Mouse (Mus musculus): ENCODE data around the gene Dscaml1. TPM values are rescaled to one million over a fixed set of nuclear protein-coding genes. Genes with fewer than 3 reads are reported as not detected.

Gene Dscaml1
- total and polyA plus RNA-seq, 3 experiments, result not detected

GRCm38 (mm10) chr9:45614616-45615015, 188.2 kb downstream of the Dscaml1 start (continued):
- no peak for TF ChIP-seq SMC3 (IDR thresholded peaks at IDR 0.05; ENCODE audit: low read depth, low read length)
- TF ChIP-seq MAZ (IDR thresholded peaks at IDR 0.05; ENCODE audit: low read depth, low read length), result no peak
- no peak for TF ChIP-seq MAFK (IDR thresholded peaks at IDR 0.05; ENCODE audit: borderline replicate concordance, low read depth, low read length)
- TF ChIP-seq POLR2AphosphoS5 (IDR thresholded peaks at IDR 0.05; ENCODE audit: borderline replicate concordance, low read depth, low read length), result no peak
- TF ChIP-seq ETS1 (IDR thresholded peaks at IDR 0.05; ENCODE audit: low read depth, low read length), result no peak

- Histone ChIP-seq H3K27ac (ENCODE audit: control insufficient read depth, low read depth, low read length) (no peak overlapping the region), H3K79me2 (ENCODE audit: control insufficient read depth, insufficient read depth, low read length, poor library complexity) (no peaks in the 10 kb centered on the region), H3K27me3 (ENCODE audit: control insufficient read depth in 1 of 2, insufficient read depth in 2 of 2, low read length in 2 of 2) (no peaks in the 10 kb centered on the region; a peak in 2 of 4 replicates), H3K9ac (ENCODE audit: control insufficient read depth, low read depth, low read length, poor library complexity, severe bottlenecking) (no peak overlapping the region), H3K4me3 (ENCODE audit: control insufficient read depth in 1 of 2, insufficient read depth in 1 of 2, low read depth in 2 of 2, low read length in 2 of 2) (no peak overlapping the region), H3K36me3 (ENCODE audit: control insufficient read depth in 1 of 2, insufficient read depth in 2 of 2, low read length in 2 of 2) (no peaks in the 10 kb centered on the region), H3K4me1 (ENCODE audit: control insufficient read depth in 1 of 2, insufficient read depth in 2 of 2, low read length in 2 of 2) (no peaks in the 10 kb centered on the region), H3K9me3 (replicated peaks; ENCODE audit: insufficient read depth, low read length) (no peaks in the 10 kb centered on the region)
- TF ChIP-seq ZNF384 (IDR thresholded peaks at IDR 0.05; ENCODE audit: low read depth, low read length) (no peak), POLR2AphosphoS2 (IDR thresholded peaks at IDR 0.05; ENCODE audit: low read length) (no peak), ELF1 (IDR thresholded peaks at IDR 0.05; ENCODE audit: low read depth, low read length) (no peak), NRF1 (IDR thresholded peaks at IDR 0.05; ENCODE audit: insufficient read depth, low read depth, low read length, poor library complexity, severe bottlenecking) (no peak), ZMIZ1 (IDR thresholded peaks at IDR 0.05; ENCODE audit: low read depth, low read length) (no peak), JUND (IDR thresholded peaks at IDR 0.05; ENCODE audit: low read depth, low read length) (no peak)
- DNase-seq (ENCODE audit: low read depth, low spot score), result no peak
Observed at GRCm38 (mm10) chr9:45617889-45618288, 191.5 kb downstream of the Dscaml1 start.

- TF ChIP-seq POLR2AphosphoS5 (IDR thresholded peaks at IDR 0.05; ENCODE audit: borderline replicate concordance, low read depth, low read length) (no peak), HCFC1 (IDR thresholded peaks at IDR 0.05; ENCODE audit: low read depth, low read length) (no peak), MEF2A (IDR thresholded peaks at IDR 0.05; ENCODE audit: extremely low read depth, insufficient replicate concordance, low read depth, low read length, poor library complexity, severe bottlenecking) (no peak), RCOR1 (IDR thresholded peaks at IDR 0.05; ENCODE audit: low read depth, low read length) (no peak), SMC3 (IDR thresholded peaks at IDR 0.05; ENCODE audit: low read depth, low read length) (no peak)
Observed at GRCm38 (mm10) chr9:45618443-45618842, 192.0 kb downstream of the Dscaml1 start.

More at GRCm38 (mm10) chr9:45618443-45618842, 192.0 kb downstream of the Dscaml1 start:
- Histone ChIP-seq H3K79me2 (ENCODE audit: control insufficient read depth, insufficient read depth, low read length, poor library complexity) (no peaks in the 10 kb centered on the region), H3K36me3 (ENCODE audit: control insufficient read depth in 1 of 2, insufficient read depth in 2 of 2, low read length in 2 of 2) (no peaks in the 10 kb centered on the region), H3K9ac (ENCODE audit: control insufficient read depth, low read depth, low read length, poor library complexity, severe bottlenecking) (no peak overlapping the region), H3K4me1 (ENCODE audit: control insufficient read depth in 1 of 2, insufficient read depth in 2 of 2, low read length in 2 of 2) (no peaks in the 10 kb centered on the region), H3K9me3 (replicated peaks; ENCODE audit: insufficient read depth, low read length) (no peaks in the 10 kb centered on the region), H3K27me3 (ENCODE audit: control insufficient read depth in 1 of 2, insufficient read depth in 2 of 2, low read length in 2 of 2) (no peaks in the 10 kb centered on the region; a peak in 2 of 4 replicates), H3K27ac (ENCODE audit: control insufficient read depth, low read depth, low read length) (no peak overlapping the region), H3K4me3 (ENCODE audit: control insufficient read depth in 1 of 2, insufficient read depth in 1 of 2, low read depth in 2 of 2, low read length in 2 of 2) (no peak overlapping the region)
- no peak for DNase-seq (ENCODE audit: low read depth, low spot score)
